Mouse (Mus musculus): Measurements from ENCODE around the gene Gm9918.

The Gm9918 gene

DNA sequence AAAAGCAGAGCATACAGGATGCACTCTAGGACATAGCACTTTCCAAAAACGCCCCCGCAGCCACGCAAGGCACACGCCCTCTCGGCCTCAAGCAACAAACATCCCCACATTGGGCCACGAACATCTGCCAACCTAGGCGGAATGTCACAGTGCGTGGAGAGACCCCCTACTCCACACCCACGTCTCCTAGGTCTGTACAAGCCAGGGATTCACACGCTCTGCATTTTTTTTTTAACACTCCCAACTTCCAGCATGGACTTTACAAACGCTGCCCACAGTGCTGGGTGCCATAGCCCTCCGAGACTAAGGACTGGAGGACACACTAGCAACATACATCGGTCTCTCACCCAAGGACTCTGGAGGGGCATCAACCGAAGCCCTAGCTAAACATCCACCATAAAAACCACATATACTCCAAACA, 24.9 kb upstream of the Gm9918 start:
- DNase-seq (ENCODE audit: low spot score in 2 of 2), result no peak

DNA sequence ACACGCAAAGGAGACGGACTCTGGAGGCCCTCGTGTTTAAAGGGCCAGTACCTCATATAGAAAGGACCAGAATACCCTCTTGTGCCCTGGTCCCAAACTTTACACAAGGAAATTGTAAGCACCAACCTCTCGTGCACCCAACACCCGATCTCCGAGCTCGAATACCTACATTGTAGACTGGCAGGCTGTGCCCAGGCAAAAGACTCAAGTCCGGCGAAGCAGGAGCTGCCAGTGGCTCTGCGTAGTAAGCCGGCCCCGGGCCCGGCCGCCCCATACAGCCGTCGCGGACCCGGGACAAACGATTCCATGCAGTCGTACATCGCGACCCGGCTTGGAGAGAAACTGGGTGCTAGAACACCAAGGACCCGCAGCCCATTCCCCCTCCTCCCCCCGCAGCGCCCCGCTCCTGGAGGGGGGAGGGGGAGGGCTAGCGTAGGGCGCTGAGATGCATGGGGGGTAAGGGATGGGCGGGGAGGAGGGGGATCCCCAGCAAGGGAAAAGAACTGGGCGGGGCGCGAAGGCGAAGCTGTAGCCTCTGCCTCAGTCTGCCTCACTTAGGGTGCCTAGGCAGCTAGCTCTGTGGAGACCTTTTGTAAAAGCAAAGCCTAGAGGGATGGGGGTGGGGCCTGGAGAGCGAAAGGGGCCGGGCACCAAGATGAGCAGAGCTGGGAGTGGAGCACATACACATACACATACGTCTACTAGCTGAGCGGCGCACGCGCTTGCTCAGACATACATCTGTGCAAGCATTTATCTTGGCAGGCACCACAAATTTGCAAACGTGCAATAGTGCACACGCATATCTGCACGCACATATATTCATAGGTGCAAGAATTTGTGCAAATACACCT, 24.2 kb upstream of the Gm9918 start:
- peak; percentile 72 to 73 for DNase-seq (ENCODE audit: low spot score in 2 of 2)

DNA sequence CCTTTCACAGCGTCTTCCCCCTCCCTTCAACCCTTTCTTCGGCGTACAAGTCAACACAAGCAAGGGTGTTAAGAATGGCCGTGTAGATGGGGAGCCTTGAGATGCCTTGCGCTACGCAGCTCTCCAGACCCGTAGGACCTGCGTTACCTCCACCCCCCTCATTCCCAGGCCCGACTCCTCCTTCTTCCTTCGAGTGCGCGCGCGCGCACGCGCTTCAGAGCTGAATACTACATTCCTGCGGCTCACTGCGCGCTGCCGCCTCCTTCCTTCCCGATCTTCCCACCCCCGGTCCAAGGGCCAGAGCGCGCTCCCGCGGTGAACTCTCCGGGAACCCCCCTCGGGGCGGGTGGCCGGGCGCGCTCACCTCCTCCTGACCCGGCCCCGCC, 23.5 kb upstream of the Gm9918 start:
- DNase-seq (ENCODE audit: low spot score in 2 of 2), result peak; percentile 95 to 98

DNA sequence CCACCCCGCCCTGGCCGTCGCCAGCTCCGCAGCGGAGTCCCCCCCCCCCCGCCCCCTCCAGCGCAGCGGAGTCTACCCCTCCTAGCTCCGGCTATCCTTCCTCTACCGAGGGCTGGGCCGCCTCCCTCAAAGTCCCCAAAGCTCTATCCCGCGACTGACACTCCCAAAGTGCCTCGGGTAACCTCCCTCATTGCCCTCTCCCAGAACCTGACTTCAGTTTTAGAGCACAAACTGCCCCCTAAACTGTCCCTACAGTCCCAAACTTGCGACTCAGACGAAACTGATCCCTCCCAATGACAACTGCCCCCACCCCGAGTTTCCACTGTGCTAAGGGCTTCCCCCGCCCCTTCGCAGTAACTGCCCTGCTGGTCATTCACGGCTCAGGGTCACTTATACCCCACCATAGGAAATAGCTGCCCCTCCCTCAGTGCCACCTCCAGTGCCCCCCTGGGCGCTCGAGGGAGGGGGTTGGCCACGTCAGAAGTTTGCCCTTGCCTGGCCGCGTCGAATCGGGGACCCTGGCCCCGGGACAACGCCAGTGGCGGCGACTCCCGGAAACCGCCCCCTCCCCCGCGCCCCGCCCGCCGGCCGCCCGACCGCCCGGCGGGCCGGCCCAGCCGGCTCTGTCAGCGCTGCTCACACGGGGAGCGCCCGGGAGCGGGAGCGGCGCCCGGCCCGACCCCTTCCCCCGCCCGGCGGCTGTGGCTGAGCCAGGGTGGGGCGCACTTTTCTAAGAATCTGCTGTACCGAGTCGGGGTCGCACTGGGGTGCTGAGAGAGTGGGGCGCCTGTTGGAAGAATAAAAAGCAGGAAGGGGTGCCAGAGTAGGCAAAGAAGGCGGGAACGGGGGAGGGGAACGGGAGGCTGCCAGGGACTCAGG, 22.9 kb upstream of the Gm9918 start:
- peak; percentile 77 for DNase-seq (ENCODE audit: low spot score in 2 of 2)

DNA sequence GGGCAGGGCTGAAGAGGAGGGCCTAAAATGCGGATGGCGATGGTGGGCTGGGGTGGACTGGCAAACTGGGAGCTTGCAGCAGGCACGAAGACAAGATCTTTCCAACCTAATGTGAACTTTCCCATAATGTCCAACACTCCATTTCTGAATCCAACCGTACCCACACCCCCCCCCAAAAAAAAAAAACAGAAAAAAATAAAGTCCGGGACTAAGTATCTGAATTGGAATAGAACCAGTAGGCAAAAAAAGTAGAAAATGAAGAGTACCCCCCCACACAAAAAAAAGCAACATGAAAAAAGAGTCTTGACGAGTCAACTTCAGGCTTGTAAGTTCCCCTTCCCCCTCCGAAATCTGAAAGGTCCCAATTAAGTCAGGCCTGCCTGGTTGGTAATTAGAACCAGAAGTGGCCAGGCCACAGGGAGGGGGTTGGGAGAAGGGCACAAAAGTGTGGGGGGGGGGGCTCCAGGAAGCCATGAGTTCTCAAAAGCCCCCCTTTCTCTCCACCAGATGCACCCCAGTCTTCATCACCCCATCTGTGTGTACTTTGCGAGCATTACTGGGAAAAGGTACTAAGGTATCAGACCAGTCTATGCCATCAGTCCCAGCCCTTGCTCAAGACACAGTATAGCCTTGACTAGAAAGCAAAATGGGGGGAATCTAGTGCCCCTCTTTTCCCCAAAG, 22.1 kb upstream of the Gm9918 start:
- DNase-seq (ENCODE audit: low spot score in 2 of 2), result no peak

DNA sequence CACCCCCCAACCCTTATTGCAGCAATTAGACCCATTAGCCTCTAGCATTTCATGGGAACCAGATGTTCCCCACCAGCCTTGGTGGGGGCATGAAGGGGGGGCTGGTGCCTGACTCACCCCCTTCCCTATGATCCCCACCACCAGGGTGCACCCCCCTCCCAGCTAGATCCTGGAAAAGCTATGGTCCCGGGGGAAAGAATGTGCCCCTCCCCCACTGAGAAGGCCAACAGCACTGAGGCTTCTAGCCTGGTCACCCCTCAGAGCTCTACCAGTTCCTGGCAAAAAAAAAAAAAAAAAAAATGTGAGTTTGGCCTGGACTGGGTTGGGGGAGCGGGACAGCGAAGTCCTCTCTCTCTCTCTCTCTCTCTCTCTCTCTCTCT, 21.6 kb upstream of the Gm9918 start:
- DNase-seq (ENCODE audit: low spot score in 2 of 2), result no peak

DNA sequence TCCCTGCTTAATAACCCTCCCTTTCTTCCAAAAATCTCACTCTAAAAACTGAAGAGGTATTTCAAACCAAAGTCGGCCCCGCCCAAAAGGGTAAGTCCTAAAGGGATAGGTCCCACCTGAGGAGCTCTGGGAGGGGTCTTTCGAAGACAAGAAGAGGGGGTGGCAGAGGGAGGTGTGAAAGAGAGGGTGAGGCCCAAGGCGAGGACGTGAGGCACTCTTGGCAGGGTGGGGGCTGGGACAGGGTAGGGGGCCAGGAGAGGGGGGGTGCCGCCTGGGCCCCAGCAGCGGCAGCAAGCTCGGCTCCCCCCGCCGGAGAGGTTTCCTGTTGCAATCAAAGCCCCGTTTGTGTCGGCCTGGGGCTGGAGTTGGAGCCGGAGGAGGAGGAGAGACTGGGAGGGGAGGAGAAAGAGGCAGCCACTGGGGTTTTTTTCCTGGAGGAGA, 21.1 kb upstream of the Gm9918 start:
- DNase-seq (ENCODE audit: low spot score in 2 of 2), result no peak

DNA sequence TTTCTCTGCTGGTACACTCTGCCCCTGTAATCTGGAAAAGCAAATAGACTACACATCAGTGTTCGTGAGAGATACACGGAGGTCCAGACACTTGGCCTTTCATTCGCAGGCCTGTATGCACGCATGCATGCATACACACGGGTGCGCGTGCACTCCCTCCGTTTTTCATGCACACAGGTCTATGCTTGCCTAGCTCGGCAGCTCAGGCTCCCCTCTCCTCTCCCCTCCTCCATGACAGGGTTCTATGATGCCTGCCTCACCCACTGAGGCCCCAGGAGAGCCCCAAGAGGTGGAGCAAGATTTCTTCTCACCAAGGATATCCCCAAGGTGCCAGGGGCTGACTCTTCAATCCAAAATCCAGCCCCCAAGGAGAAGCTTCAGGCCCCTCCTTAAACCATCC, 20.4 kb upstream of the Gm9918 start:
- DNase-seq (ENCODE audit: low spot score in 2 of 2), result no peak

DNA sequence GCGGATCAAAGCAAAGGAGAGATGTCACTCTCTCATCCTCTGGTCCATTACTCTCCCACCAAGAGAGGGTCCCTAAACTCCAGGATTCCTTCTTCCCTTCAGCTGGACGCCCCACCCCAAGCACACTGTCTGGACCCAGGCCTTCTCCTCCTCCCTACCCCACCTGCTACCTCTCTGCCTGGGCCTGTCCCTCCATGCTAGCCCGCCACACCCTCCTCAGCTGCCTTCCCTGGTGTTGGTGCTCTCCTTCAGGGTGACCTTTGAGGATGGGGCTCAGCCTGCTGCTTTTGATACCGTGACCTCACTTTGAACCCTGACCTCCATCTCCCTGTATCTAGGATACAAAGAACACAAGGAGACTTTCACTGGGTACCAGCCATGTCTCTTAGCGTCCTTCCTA, 19.8 kb upstream of the Gm9918 start:
- no peak for DNase-seq (ENCODE audit: low spot score in 2 of 2)

DNA sequence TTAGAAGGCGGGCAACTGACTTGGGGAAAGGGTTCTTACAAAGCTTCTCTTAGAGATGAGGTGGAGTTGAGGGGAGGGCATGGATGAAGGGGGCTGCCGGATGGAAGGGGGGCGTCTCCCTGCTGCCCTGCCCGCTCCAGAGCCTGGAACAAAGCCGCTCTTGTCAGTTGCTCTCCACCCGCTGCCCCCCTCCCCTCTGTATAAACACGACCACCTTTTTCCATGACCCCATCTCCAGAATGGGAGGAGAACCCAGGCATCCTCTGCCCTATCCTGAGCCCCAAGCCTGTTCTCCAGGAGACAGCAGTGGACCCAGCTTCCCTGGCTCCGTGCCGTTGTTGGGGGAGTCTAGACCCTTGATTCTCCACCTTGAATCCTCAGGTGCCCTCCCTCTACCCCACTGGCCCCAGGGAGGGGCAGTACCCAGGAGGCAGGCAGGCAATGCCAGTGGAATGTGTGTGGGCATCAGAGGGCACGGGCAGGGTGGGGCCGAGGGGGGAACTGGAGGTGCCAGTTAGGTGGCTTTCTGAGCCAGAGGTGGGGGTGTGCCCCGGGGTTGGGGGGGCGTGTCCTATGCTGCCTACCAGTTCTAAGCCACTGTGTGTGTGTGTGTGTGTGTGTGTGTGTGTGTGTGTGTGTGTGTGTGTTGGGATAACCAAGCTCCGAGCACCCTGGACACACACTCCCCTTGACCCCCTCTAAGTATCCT, 14.7 kb upstream of the Gm9918 start:
- peak in 1 of 2 experiments; percentile 59 for DNase-seq (ENCODE audit: low spot score in 2 of 2)

DNA sequence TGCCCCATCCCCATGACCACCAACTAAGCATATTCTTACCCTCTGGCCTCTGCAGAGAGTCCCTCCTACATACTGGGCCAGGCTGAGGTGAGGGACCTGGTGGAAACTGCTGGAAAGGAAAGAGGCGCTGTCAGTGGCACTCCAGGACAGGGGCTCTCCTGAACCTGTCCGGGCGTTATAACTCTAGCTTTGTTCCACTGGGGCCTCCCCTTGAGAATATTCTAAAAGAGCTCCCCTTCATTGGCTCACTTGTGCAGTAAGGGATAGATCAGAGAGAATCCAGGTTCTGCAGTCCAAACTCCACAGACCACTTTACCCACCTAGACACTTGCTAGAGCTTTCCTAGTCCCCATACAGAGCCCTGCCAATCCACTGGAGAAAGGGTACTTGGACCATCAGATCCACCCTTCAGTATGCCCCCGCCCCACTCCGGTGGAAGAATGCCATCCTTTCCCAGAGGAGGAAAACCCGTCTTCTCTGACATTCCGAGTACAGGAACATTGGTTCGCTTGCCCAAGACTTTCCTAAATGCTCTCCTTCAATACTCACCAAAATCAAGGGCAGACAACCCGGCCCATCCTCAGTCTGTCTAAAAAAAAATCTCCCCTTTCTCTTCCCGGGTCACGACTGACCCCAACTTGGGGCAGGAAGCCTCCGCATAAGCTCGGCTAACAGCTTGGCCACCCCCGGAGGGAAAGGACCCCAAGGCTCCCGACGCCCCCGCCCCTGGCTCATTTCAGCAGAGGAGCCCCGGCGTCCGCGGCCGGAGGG, 13.7 kb upstream of the Gm9918 start:
- no peak for DNase-seq (ENCODE audit: low spot score in 2 of 2)

DNA sequence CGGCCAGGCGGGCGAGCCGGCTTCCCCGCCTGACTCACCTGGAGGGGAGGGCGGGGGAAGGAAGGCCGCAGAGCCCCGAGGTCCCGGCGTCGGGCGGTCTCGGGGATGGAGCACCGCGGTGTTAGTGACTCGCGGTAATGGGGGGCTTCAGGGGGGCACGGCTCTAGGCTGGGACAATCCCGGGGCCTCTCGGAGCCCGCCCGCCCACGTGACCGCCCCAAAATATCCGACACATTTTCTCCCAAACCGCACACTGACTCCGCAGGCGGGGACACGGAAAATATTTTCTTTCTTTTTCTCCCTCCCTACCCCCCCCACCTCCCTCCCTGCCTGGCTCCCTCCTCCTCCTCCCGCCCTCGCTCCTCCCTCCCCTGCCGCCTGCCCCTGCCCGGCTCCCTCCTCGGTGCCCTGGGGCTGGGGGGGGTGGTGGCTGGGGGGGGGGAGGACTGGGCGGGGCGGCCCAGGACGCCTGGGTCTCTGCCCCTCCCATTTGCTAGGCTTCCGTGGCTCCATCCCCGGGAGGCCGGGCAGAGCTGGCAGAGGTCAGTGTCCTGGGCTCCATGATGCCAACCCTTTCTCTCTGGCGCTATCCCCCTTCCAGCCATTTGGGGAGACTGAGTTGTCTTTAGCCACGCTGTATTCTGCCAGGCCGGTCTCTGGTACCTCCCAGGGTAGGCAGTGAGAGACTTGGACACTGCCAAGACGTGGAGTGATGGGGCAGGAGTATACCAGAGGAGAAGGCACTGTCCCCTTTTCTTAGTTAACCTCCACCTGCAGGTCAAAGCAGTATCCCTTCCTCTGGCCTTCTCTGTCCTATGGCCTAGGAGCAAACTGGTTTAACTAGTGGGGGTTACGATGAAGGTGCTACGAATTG, 12.9 kb upstream of the Gm9918 start, which contains the start of gene Rarg:
Gene Rarg, minus strand, starts transcription at position 316 of the 874 bp plus-strand sequence.
- peak in 1 of 2 experiments; percentile 55 for DNase-seq (ENCODE audit: low spot score in 2 of 2)

DNA sequence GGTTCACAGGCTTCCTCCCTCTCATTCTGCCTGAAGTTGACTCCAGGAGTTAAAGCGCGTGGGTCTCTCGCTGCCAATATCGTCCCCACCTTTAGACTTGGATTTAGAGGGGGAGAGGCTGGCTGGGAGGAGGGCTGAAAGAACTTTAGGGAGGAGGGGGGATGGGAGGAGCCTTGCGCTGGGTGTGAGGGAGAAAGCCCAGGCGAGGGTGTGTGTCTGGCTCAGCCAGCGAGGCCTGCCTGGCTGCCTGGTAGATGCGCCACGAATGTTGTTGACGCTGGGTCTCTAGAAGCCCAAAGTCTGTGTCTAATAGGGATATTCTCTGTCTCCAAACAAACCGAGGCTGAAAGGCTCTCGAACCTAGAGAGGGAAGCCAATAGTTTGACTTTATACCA, 12.3 kb upstream of the Gm9918 start:
- peak in 1 of 2 experiments; percentile 61 for DNase-seq (ENCODE audit: low spot score in 2 of 2)

DNA sequence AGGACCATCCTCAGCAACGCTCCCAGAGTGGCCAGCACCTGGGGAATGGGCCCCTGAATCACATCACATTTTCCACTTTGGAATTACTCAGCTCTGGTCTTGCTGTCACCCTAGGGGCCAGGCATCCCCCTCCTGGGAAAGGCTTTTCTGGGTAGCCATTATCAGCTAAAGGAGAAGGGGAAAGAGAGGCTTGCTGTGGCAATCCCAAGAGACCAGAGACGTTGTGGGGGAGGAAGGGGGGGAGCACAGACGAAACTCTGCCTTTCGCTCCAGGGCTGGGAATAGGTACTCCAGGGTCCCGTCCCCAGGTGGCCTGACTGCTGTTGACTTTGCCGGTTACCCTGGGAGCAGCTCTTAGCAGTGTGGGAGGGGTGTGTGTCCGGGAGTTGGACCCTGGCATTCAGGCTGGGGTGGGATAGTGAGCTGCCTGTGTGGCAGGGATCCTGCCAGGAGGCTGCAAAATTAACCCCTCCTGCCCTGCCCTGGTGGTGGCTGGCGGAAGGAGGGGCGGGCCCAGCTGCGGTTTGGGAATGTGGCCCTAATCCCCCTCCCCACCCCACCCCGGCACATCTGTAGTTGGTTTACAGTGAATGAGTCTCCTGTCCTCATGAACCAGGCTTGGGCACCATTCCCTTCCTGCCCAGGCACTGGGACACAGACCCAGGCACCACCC, 11.6 kb upstream of the Gm9918 start:
- DNase-seq (ENCODE audit: low spot score in 2 of 2), result no peak

DNA sequence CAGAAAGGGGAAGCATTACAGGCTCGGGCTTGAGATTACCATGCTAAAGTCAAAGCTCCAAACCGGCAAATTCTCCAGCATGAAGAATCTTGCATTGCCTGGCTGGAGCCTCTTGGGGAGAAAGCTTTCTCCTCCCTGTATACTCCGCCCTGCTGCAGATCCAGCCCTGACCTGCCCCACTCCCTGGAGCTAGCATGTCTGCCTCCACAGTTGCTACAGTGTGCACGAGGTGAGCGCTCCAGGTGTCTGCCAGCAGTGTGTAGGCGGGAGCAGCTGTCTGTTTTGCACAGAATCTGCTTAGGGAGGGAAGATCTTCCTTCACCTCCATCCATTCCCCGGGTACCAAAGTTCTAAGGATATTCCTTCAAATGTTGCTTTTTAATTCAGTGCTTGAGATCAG, 7.8 kb upstream of the Gm9918 start:
- DNase-seq (ENCODE audit: low spot score in 2 of 2), result no peak

DNA sequence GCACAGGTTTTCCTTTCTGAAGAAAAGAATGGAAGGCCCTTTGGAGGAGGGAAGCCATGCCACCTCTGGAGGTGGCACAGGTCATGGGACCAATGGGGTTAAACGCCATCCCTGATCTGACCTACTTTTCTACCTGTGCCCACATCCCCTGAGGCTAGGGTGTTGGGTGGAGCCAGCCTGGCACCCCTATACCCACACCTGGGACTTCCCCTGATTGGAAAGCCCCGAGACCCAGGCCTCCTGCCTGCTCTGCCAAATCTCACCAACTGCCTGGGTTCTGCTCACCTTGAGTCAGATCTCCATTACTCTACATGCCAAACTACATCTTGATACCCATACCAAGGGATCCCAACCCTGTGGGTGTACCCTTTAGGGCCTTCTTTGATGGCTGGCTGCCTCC, 7.3 kb upstream of the Gm9918 start:
- DNase-seq (ENCODE audit: low spot score in 2 of 2), result no peak

DNA sequence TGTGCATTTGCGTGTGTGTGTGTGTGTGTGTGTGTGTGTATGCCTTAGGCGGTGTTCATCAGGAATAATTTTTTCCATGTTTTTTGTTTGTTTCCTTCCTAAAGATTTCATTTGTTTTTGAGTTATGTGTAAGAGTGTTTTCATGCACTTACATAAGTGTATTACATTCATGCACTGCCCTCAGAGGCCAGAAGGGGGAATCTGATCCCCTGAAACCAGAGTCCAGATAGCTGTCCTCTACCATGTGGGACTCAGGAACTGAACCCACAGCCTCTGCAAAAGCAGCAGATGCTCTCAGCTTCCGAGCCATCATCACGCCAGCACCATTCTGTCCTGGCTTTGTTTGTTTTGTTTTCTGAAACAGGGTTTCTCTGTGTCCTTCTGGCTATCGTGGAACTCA, 4.8 kb upstream of the Gm9918 start:
- DNase-seq (ENCODE audit: low spot score in 2 of 2), result no peak

DNA sequence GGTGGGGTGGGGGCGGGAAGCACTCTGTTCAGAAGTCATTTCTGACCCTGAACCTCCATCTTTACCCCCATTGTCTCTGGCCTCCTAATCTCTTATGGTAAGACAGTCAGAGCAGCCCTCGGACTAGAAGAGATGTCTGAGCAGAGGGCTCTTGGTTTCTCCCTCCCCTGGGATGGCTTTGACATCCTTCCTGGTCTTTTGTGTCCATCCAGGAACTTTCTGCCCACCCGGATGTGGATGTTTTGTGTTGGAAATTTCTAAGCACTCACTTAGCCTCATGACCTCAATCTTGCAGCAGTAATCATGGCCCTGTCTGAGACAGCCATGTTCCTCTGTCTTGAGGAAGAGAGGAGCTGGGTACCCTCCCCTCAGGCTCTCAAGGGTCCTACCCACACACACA, 1.1 kb downstream of the Gm9918 start:
- DNase-seq (ENCODE audit: low spot score in 2 of 2), result no peak
